Mouse (Mus musculus) mammary gland, adult 2 months (tissue): ENCODE data around the gene Slc7a8. TPM values are rescaled to one million over a fixed set of nuclear protein-coding genes. Genes with fewer than 3 reads are reported as not detected.

Experiments used
- polyA plus RNA-seq: library from polyadenylated mRNA; depleted of rRNA; stranded (reverse); fragments of >200 nt; gene quantifications from 2 replicates; pipeline ENCODE4 v1.2.3, GENCODE M21; 2012; ENCODE audit warnings: low replicate concordance; rRNA removed

Gene Slc7a8
- 11.6 and 16.1 TPM in 2 replicates for polyA plus RNA-seq

DNA sequence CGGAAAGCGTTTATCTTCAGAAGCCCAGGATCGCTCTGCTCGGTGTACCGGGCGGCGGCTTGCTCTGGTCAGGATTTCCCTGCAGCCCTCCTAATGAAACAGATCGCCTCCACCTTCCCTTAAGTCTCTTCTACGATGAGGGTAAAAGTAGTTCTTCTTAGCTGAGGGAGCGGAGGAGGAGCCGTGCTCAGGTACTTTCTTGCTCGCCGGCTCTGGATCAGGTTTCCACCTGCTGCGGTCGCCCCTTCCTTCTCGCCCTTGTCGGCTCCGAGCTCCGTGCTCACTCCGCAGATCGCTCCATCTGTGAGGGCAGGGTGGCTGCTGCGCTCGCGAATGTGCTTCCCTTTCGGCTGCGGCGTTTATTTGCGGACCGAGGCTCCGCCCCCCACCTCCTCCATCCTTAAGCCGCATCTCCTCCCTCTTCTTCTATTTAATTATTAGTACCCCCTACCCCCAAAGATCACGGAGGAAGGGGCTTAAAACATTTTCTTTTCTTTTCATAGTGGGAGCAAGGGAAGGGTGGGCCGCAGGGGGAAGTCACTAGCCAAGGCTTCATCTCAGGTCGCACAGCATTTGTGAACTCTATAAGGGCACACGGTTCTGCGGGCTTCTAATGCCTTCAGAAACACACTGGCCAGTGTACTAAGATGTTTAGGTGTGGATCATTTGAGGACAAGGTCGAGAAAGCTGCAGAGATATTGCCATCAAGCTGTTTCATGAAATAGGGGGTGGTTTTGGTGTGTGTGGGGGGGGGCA lies at the start of gene Slc7a8:
Slc7a8 (minus strand) TSS at position 337 of the 756 bp plus-strand sequence.

DNA sequence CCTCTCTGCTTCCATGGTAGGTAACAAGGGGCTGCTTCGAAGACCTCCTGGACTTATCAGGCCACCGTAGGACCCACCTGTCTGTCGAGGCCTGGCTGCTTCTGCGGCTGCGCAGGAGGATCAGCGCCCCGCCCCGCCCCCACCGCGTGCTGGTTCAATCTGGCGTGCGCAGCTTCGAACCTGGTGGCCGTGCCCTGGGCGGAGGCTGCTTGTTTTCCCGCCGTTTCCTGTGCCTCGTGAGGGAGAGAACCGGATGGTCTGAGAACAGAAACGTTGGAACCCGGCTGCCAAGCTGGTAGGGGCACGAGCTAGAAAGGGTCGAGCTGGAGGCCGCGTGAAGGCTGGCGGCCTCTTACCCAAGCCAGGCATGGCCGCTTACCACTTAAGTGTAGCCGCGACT lies 32.2 kb upstream of the Slc7a8 start, which contains the start of gene Rnf212b:
Rnf212b (plus strand) TSS at position 151 of the 400 bp plus-strand sequence.

DNA sequence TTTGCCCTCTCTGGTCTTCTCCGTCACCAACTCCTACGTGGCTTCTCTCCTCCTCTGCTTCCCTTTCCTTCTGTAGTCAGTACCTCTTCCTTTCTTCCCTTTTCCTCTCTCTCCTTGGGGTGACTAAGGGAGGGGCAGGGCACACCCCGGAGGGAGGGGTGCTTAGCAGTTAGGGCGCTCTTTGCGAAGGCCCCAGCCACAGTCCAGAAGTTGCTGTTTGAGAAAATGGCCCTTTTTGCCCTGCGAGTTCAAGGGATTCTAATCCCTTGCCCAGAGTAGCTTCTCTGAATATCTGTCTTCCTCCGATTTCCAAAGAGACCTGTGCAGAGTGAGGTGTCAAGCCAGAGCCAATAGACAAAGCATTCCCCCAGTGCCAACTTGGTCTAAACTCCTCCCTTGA lies 69.7 kb downstream of the Slc7a8 start, which contains the start of gene Cebpe:
Cebpe (minus strand) TSS at position 101 of the 400 bp plus-strand sequence.

DNA sequence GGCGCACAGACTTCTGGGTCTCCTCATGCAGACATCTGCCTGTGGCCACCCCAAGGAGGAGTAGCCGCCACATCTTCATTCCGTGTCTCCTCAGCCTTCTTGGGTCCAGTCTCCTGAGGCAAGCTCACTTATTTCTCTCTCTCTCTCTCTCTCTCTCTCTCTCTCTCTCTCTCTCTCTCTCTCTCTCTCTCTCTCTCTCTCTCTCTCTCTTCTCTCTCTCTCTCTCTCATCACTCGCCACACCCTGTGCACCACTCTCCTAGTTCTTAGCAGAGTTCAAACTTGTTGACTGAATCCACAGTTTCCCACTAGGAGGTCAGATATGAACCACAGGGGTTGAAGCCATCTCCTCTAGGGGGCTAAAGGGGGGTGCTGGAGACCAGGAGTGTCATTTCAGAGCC lies 83.0 kb downstream of the Slc7a8 start, which contains the start of gene Gm29776:
Gm29776 (minus strand) TSS at position 101 of the 400 bp plus-strand sequence.

DNA sequence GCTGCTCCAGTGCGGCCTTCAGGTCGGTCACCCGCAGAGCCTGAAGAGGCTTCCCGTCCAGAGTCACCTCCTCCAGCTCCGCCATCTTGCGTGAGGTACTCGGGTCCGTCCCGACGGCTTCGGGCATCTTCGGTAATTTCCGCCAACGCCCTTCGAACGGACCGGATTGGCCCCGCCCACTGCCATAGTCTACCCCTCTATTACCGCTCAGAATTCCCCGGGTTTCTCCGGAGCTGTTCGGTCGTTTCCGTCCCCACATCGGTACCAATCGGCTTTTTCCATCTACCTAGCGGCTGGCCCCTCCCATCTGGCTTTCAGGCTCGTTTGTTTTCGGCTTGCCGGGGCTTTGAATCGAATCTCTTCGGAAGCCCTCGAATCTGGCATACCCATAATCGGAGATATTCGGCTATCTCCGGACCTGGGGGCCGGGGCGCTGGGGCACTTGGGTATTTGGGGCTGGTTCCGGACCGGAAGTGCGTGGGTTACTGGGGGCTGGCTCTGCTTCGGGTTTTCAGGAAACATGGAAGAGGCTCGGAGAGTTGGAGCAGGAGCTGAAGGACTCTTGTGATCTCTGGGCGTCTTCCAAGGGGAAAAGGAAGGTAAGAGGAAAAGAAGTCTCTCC lies 95.1 kb downstream of the Slc7a8 start, which contains the start of gene Acin1:
Acin1 (minus strand) TSS at position 410 of the 622 bp plus-strand sequence.

DNA sequence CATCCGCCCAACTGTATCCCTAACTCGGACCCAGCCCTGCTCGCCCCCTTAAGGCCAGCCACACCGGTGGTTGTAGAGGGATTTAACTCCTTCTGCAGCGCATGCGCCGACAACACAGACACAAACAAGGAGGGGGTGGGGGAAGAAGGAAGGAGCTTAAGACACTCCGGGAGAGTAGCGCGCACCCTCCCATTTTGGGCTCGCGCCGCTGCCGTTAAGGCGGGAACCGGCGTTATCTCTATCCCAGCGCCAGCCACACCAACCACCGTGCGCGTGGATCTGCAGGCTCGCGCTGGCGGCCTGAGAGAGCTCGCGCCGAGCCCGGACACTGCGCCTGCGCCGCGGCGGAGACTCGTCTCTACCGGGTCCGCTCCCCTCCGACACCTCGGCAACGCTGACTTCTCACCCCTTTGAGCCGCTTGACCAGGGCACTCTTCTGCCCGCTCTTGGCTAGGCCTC lies 95.7 kb downstream of the Slc7a8 start, which contains the start of gene 1700123O20Rik:
1700123O20Rik (plus strand) TSS at position 154 of the 459 bp plus-strand sequence.

Other genes starting within 250 kb of the Slc7a8 start
- gene Haus4, start 227.3 kb downstream of the Slc7a8 start, polyA plus RNA-seq: 9.0 and 11.4 TPM in 2 replicates
- 18.0 and 23.6 TPM in 2 replicates for gene Ajuba, start 204.4 kb downstream of the Slc7a8 start, polyA plus RNA-seq
- gene 4931414P19Rik, start 176.0 kb downstream of the Slc7a8 start, polyA plus RNA-seq: 3.0 and 8.9 TPM in 2 replicates
- gene Psmb5, start 163.9 kb downstream of the Slc7a8 start, polyA plus RNA-seq: 175 and 188 TPM in 2 replicates
- gene Psmb11, start 160.5 kb downstream of the Slc7a8 start, polyA plus RNA-seq: 0.19 TPM in 1 of 2 replicates, not detected in the other
- gene Gm17606, start 141.0 kb downstream of the Slc7a8 start, polyA plus RNA-seq: not detected in 2 replicates
- gene Cdh24, start 140.6 kb downstream of the Slc7a8 start, polyA plus RNA-seq: 4.4 and 7.5 TPM in 2 replicates
- 52.1 and 110 TPM in 2 replicates for gene 1700123O20Rik, start 95.7 kb downstream of the Slc7a8 start, polyA plus RNA-seq
- 122 and 125 TPM in 2 replicates for gene Acin1, start 95.0 kb downstream of the Slc7a8 start, polyA plus RNA-seq
- gene Gm29776, start 83.1 kb downstream of the Slc7a8 start, polyA plus RNA-seq: 0.06 and 0.12 TPM in 2 replicates
- 2.1 and 3.1 TPM in 2 replicates for gene Cebpe, start 69.8 kb downstream of the Slc7a8 start, polyA plus RNA-seq
- 0.29 TPM in 1 of 2 replicates, not detected in the other for gene Rnf212b, start 32.2 kb upstream of the Slc7a8 start, polyA plus RNA-seq
- gene Homez, start 89.0 kb upstream of the Slc7a8 start, polyA plus RNA-seq: 3.5 and 9.6 TPM in 2 replicates
- gene Ppp1r3e, start 95.6 kb upstream of the Slc7a8 start, polyA plus RNA-seq: 17.4 and 39.2 TPM in 2 replicates
- gene Bcl2l2, start 101.4 kb upstream of the Slc7a8 start, polyA plus RNA-seq: 42.9 and 50.7 TPM in 2 replicates
- gene Gm20521, start 101.5 kb upstream of the Slc7a8 start, polyA plus RNA-seq: 24.7 TPM in 1 of 2 replicates, not detected in the other
- 73.7 and 152 TPM in 2 replicates for gene Pabpn1, start 110.6 kb upstream of the Slc7a8 start, polyA plus RNA-seq
- gene Slc22a17, start 131.2 kb upstream of the Slc7a8 start, polyA plus RNA-seq: 75.6 and 107 TPM in 2 replicates
- gene Efs, start 144.2 kb upstream of the Slc7a8 start, polyA plus RNA-seq: 38.0 and 58.4 TPM in 2 replicates
- gene Il25, start 150.7 kb upstream of the Slc7a8 start, polyA plus RNA-seq: not detected in 2 replicates
- gene Cmtm5, start 154.3 kb upstream of the Slc7a8 start, polyA plus RNA-seq: 2.3 and 6.9 TPM in 2 replicates
- 0.48 and 0.62 TPM in 2 replicates for gene Myh6, start 185.0 kb upstream of the Slc7a8 start, polyA plus RNA-seq
- gene Gm17428, start 195.0 kb upstream of the Slc7a8 start, polyA plus RNA-seq: not detected in 2 replicates
- 0.02 and 0.57 TPM in 2 replicates for gene Myh7, start 212.7 kb upstream of the Slc7a8 start, polyA plus RNA-seq
- gene Ngdn, start 233.5 kb upstream of the Slc7a8 start, polyA plus RNA-seq: 9.4 and 15.2 TPM in 2 replicates